Mouse (Mus musculus) lung, embryonic 16.5 days (tissue): ENCODE measurements around the gene Podn. TPM values are rescaled to one million over a fixed set of nuclear protein-coding genes. Genes with fewer than 3 reads are reported as not detected.

Experiments used
- ATAC-seq: fragments of 200-750 bp; cut with Nextera tagmentation; 2 replicates; pipeline ENCODE4 v1.8.0; 2017; ENCODE audit warnings: low read depth, mild to moderate bottlenecking, moderate library complexity
- H3K27ac ChIP-seq: fragments of 300-500 bp; sonication (generic); 2 replicates; pipeline ENCODE4 v1.5.1; 2014; ENCODE audit warnings: mild to moderate bottlenecking, control low read depth, low read length
- H3K27me3 ChIP-seq: fragments of 300-500 bp; sonication (generic); 2 replicates; pipeline ENCODE4 v1.6.1; 2014; ENCODE audit warnings: low read depth, low read length, mixed read lengths; ENCODE audit not compliant: control insufficient read depth, insufficient read depth
- H3K36me3 ChIP-seq: fragments of 300-500 bp; sonication (generic); 2 replicates; pipeline ENCODE4 v1.6.1; 2014; ENCODE audit warnings: low read length; ENCODE audit not compliant: control insufficient read depth, insufficient read depth
- H3K4me1 ChIP-seq: fragments of 300-500 bp; sonication (generic); replicated peaks from 2 replicates; pipeline ENCODE4 v1.6.1; 2014; ENCODE audit warnings: low read length, mixed read lengths; ENCODE audit not compliant: control insufficient read depth, insufficient read depth
- H3K4me2 ChIP-seq: fragments of 300-500 bp; sonication (generic); 2 replicates; pipeline ENCODE4 v1.6.1; 2014; ENCODE audit warnings: low read depth, low read length, control low read depth
- H3K4me3 ChIP-seq: fragments of 300-500 bp; sonication (generic); 2 replicates; pipeline ENCODE4 v1.5.1; 2014; ENCODE audit warnings: mild to moderate bottlenecking, low read length, control low read depth
- H3K9ac ChIP-seq: fragments of 300-500 bp; sonication (generic); 2 replicates; pipeline ENCODE4 v1.6.1; 2014; ENCODE audit warnings: low read length, control low read depth
- H3K9me3 ChIP-seq: fragments of 300-500 bp; sonication (generic); 2 replicates; pipeline ENCODE4 v1.6.1; 2016; ENCODE audit warnings: low read length; ENCODE audit not compliant: control insufficient read depth
- WGBS: fragments of 180-500 bp; shearing (Covaris S2); extraction: QIAGEN DNeasy Blood & Tissue Kit; methylation state at CpG from one replicate; pipeline ENCODE4 v1.1.7; 2014; 5-methylcytosine and 5-hydroxymethylcytosine counted together
- polyA plus RNA-seq: library from polyadenylated mRNA; unstranded; fragments of >200 nt; fragmentation: Nextera tagmentation; extraction: Ambion mirVana; gene quantifications from 2 replicates; pipeline ENCODE4 v1.2.1, GENCODE M21; 2015

Podn gene
- polyA plus RNA-seq, 1 experiment from 2014 or later, result 1.5 TPM

DNA sequence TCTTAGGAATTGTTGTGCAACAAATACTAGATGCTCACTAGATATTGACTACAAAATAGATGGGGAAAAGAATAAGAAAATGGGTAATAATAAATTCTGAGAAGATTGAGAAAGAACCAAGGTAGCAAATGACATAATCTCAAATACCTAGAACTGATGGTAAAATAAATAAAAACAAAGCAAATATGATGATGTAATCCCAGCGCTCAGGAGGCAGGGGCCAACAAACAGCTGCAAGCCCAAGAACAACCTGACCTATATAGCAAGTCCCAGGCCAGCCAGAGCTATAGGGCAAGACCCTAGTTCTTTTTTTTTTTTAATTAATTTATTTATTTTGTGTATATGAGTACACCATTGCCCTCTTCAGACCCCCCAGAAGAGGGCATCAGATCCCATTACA, 27.9 kb upstream of the Podn start:
- no peak overlapping the region for H3K4me3 ChIP-seq
- H3K9me3 ChIP-seq, result no peaks in the 10 kb centered on the region
- H3K4me1 ChIP-seq, result no peaks in the 10 kb centered on the region
- H3K4me2 ChIP-seq, result no peak overlapping the region
- no peak for ATAC-seq
- H3K27me3 ChIP-seq, result no peaks in the 10 kb centered on the region
- H3K9ac ChIP-seq, result no peak overlapping the region
- no peak overlapping the region for H3K27ac ChIP-seq
- H3K36me3 ChIP-seq, result no peaks in the 10 kb centered on the region
- 93% methylated on average over 1 of the region's 1 CpGs for WGBS

DNA sequence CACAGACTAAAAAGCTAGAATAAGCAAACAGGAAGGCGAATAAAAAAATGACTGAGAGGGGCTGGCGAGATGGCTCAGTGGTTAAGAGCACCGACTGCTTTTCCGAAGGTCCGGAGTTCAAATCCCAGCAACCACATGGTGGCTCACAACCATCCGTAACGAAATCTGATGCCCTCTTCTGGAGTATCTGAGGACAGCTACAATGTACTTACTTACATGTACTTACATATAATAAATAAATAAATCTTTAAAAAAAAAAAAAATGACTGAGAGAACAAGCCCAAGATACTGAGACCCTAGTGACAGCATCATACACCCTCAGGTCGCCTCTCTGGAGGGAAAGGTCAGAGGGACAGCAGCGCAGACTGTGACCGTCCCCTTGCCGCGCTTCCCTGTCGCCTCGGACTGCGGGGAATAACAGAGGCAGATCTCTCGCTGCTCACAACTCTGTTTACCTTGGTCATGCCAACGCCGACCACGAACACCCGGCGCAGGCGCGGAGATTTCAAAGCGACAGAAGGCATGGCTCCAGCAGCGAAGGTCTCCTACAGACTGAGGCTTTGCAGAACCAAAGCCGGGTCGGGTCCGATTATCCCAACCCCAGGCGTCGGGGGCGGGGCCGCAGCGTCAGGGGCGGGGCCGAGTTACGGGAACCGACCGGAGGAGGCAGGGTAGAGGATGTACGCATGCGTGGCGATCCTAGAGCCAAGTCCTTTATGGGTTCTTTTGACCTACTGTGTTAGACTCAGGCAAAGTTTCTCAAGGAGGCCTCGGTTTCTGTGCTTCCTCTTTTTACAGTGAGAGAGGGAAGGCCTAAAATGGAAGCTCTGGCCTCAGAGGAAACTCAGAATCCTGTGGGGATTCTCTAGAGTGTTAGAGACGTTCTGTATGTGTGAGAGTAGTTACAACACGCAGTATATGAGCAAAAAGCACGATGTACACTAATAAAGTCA, 22.0 kb upstream of the Podn start:
- no peaks in the 10 kb centered on the region for H3K9me3 ChIP-seq
- peak; percentile 94 for ATAC-seq
- H3K4me3 ChIP-seq, result peak overlapping the region; percentile 64
- no peaks in the 10 kb centered on the region for H3K36me3 ChIP-seq
- peak overlapping the region; percentile 56 for H3K27ac ChIP-seq
- peak overlapping the region; percentile 70 for H3K9ac ChIP-seq
- H3K4me2 ChIP-seq, result peak overlapping the region; percentile 54
- H3K4me1 ChIP-seq, result no peaks in the 10 kb centered on the region
- WGBS, result 12% methylated on average over 43 of the region's 45 CpGs
- H3K27me3 ChIP-seq, result no peaks in the 10 kb centered on the region

DNA sequence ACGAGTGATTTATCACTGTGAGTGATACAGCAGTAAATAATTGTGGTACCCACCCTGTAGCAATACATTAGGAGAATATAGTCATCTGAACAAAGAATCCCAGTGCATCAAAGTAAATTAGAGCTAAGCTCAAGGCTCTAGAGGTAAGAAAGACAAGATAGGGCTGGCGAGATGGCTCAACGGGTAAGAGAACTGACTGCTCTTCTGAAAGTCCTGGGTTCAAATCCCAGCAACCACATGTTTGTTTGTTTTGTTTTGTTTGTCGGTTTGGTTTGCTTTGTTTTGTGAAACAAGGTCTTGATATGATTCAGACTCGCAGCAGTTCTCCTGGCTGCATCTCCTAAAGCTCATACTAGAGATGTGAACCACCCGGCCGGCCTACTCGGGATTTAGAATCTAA, 21.2 kb upstream of the Podn start:
- Histone ChIP-seq H3K27me3 (no peaks in the 10 kb centered on the region), H3K4me1 (no peaks in the 10 kb centered on the region), H3K27ac (no peak overlapping the region), H3K4me2 (peak overlapping the region; percentile 54), H3K36me3 (no peaks in the 10 kb centered on the region), H3K9me3 (no peaks in the 10 kb centered on the region), H3K9ac (no peak overlapping the region), H3K4me3 (peak overlapping the region; percentile 64; the same call in 1 of the 2 replicates)
- ATAC-seq, result no peak
- 85% methylated on average over 8 of the region's 8 CpGs for WGBS

DNA sequence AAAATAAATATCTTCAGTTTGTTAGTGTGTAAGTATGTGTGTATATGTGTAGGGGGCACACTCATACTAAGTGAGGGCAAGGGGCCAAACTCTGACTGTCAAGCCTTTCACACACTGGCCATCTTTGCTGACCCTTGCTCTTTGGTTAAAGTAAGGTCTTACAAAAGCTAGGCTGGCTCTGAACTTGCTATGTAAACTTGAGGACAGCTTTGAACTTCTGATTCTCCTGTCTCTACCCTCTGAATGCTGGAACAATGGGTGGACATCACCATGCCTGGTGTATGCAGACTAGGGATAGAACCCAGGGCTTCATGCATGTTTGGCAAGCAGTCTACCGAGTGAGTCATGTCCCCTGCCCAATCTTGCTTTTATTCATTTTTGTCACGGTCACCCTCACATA, 20.2 kb upstream of the Podn start:
- Histone ChIP-seq H3K4me3 (no peak overlapping the region), H3K27me3 (no peaks in the 10 kb centered on the region), H3K4me2 (no peak overlapping the region), H3K9ac (no peak overlapping the region), H3K36me3 (peaks cover 2% of the 10 kb centered on the region; the same call in 1 of the 2 replicates), H3K4me1 (no peaks in the 10 kb centered on the region), H3K9me3 (no peaks in the 10 kb centered on the region), H3K27ac (no peak overlapping the region)
- ATAC-seq, result no peak
- 83% methylated on average over 2 of the region's 2 CpGs for WGBS

DNA sequence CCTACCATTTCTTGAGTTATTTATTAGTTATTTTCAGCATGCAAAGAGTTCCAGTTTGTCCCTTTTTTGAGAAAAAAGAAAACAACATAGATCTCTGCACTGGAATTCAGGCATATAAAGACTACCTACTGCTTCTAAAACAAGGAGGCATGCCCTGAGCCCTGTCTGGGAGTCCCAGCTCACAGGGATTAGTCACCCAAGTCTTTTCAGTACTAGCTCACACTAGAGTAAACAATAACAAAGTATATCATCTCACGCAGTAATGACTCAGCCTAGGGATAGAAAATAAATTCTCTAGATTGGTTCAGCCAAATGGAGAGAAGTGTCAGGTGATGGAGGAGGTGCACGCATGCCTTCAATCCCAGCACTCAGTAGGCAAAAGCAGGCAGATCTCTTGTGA, 14.5 kb upstream of the Podn start:
- Histone ChIP-seq H3K9me3 (no peaks in the 10 kb centered on the region), H3K27ac (no peak overlapping the region), H3K36me3 (peaks cover 4% of the 10 kb centered on the region; the same call in 1 of the 2 replicates), H3K4me3 (no peak overlapping the region), H3K9ac (no peak overlapping the region), H3K4me1 (no peaks in the 10 kb centered on the region), H3K4me2 (no peak overlapping the region), H3K27me3 (no peaks in the 10 kb centered on the region)
- ATAC-seq, result no peak
- WGBS, result 68% methylated on average over 2 of the region's 2 CpGs

DNA sequence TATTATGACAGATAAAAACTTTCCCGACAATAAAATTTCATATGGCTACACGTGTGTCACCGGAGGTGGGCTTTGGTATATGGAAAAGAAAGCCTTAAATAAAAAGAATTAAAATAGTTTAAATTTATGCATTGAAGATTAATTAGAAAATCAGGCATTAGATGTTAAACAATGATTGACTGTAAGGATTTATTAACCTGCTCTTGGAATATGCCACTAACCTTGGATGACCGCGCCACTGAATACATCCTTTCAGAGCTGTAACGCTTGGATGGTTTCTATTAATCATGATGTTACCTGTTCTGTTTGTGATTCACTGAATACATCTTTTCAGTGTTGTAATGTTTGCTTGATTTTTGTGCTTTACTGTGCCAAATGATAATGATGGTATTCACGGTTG, 13.5 kb upstream of the Podn start:
- H3K36me3 ChIP-seq, result peaks cover 4% of the 10 kb centered on the region; the same call in 1 of the 2 replicates
- no peak overlapping the region for H3K9ac ChIP-seq
- no peak overlapping the region for H3K4me2 ChIP-seq
- no peaks in the 10 kb centered on the region for H3K9me3 ChIP-seq
- ATAC-seq, result no peak
- WGBS, result 93% methylated on average over 7 of the region's 7 CpGs
- no peak overlapping the region for H3K4me3 ChIP-seq
- H3K27ac ChIP-seq, result no peak overlapping the region
- H3K4me1 ChIP-seq, result no peaks in the 10 kb centered on the region
- no peaks in the 10 kb centered on the region for H3K27me3 ChIP-seq

DNA sequence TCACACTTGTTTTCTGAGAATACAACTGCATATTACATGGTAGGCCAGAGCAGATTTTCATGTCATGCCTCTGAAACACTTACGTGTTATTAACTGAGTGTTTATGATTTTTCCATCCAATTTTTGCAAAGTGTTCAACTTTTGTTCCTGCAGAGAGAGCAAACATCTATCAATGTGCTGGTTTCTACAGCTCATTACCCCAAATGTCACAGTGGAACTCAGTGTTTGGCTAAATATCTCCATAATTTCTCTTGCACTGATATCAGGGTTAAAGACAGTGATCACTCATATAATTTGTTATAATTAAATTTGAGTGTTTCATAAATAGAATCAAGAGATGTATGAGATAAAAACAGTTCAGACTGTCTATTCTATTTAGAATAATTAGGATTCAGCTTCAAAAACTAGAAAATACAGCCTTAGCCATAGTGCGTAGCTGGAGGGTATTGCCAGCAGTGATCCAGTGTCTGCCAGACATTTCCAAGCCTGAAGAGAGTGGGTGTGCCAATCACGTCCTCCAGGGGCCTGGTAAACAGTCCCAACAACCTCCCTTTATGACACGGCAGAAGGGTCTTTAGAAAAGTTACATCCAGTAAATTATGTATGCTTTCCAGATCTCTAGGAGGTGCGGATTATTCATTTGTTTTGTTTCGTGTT, 3.4 kb downstream of the Podn start:
- Histone ChIP-seq H3K9me3 (no peaks in the 10 kb centered on the region), H3K9ac (no peak overlapping the region), H3K4me1 (no peaks in the 10 kb centered on the region), H3K4me3 (no peak overlapping the region), H3K27me3 (no peaks in the 10 kb centered on the region), H3K27ac (peak overlapping the region; percentile 81), H3K4me2 (no peak overlapping the region), H3K36me3 (no peaks in the 10 kb centered on the region; the same call in none of the 2 replicates)
- peak; percentile 95 for ATAC-seq
- whole genome bisulfite sequencing, result 54% methylated on average over 6 of the region's 6 CpGs

DNA sequence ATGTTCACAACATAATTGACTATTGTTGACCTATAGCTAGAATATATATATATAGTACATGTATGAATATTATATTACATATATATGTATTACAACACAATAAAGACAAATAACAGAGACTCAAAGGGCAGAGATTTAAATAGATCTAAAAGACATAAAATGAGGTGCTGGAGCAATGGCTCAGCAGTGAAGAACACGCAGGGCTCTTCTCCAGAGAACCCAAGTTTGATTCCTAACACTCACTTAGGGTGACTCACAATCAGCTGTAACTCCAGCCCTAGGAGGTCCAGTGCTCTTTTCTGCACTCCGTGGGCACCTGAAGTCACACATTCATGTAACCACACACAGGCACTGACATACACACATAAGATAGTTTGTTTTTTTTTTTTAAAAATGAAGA, 12.3 kb downstream of the Podn start:
- Histone ChIP-seq H3K27me3 (no peaks in the 10 kb centered on the region), H3K27ac (no peak overlapping the region), H3K36me3 (no peaks in the 10 kb centered on the region), H3K4me2 (no peak overlapping the region), H3K9ac (no peak overlapping the region), H3K4me1 (no peaks in the 10 kb centered on the region), H3K9me3 (no peaks in the 10 kb centered on the region), H3K4me3 (no peak overlapping the region)
- WGBS, result 66% methylated on average over 2 of the region's 2 CpGs
- peak; percentile 73 for ATAC-seq

DNA sequence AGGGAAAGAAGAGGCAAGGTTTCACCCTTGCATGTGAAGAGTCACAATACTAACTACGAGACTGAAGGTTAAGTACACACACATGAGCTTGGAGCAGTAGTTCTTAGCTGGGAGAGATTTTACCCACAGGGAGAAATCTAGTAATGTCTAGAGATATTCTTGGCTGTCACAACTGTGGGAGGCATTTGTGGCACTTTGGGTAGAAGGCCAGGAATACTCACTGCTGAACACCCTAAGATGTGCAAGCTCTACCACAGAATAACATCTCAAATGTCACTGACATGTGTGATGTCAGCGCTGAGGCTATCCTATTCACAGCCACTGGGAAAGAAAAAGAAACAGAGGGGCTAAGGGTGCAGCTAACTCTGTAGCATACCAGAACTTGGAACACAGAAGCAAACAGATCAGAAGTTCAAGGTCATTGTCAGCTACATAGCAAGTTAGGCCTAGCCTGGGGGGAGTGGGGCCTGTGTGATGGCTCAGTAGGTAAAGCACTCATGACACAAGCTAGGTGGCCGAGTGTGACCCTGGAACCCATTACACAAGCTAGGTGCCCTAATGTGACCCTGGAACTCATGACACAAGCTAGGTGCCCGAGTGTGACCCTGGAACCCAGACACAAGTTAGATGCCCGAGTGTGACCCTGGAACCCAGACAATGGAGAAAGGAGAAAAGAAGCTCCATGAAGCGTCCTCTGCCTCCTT, 13.1 kb downstream of the Podn start:
- H3K27ac ChIP-seq, result no peak overlapping the region
- no peaks in the 10 kb centered on the region for H3K9me3 ChIP-seq
- no peak overlapping the region for H3K9ac ChIP-seq
- no peak overlapping the region for H3K4me2 ChIP-seq
- no peaks in the 10 kb centered on the region for H3K4me1 ChIP-seq
- no peak for ATAC-seq
- no peaks in the 10 kb centered on the region for H3K36me3 ChIP-seq
- no peaks in the 10 kb centered on the region for H3K27me3 ChIP-seq
- WGBS, result 75% methylated on average over 6 of the region's 6 CpGs
- no peak overlapping the region for H3K4me3 ChIP-seq
